Mouse (Mus musculus) liver, embryonic 12.5 days (tissue): ENCODE data around the gene Serpinh1. TPM values are rescaled to one million over a fixed set of nuclear protein-coding genes. Genes with fewer than 3 reads are reported as not detected.

Experiments used
- ATAC-seq: fragments of 200-750 bp; cut with Nextera tagmentation; 2 replicates; pipeline ENCODE4 v1.8.0; 2017; ENCODE audit warnings: moderate number of reproducible peaks, mild to moderate bottlenecking, moderate library complexity
- H3K27ac ChIP-seq: fragments of 300-500 bp; sonication (generic); 2 replicates; pipeline ENCODE4 v1.5.1; 2016; ENCODE audit warnings: mild to moderate bottlenecking
- H3K27me3 ChIP-seq: fragments of 300-500 bp; sonication (generic); replicated peaks from 2 replicates; pipeline ENCODE4 v1.6.1; 2016; ENCODE audit warnings: mild to moderate bottlenecking, moderate library complexity
- H3K36me3 ChIP-seq: fragments of 300-500 bp; sonication (generic); 2 replicates; pipeline ENCODE4 v1.6.1; 2016; ENCODE audit warnings: mild to moderate bottlenecking, moderate library complexity
- H3K4me1 ChIP-seq: fragments of 300-500 bp; sonication (generic); 2 replicates; pipeline ENCODE4 v1.6.1; 2016
- H3K4me2 ChIP-seq: fragments of 300-500 bp; sonication (generic); 2 replicates; pipeline ENCODE4 v1.6.1; 2016; ENCODE audit warnings: mild to moderate bottlenecking, moderate library complexity
- H3K4me3 ChIP-seq: fragments of 300-500 bp; sonication (generic); 2 replicates; pipeline ENCODE4 v1.5.1; 2016; ENCODE audit warnings: mild to moderate bottlenecking, moderate library complexity
- H3K9ac ChIP-seq: fragments of 300-500 bp; sonication (generic); 2 replicates; pipeline ENCODE4 v1.6.1; 2016; ENCODE audit warnings: mild to moderate bottlenecking, moderate library complexity
- H3K9me3 ChIP-seq: fragments of 300-500 bp; sonication (generic); replicated peaks from 2 replicates; pipeline ENCODE4 v1.6.1; 2016; ENCODE audit warnings: mild to moderate bottlenecking, moderate library complexity
- WGBS: fragments of 180-500 bp; shearing (Covaris S2); methylation state at CpG from one replicate; pipeline ENCODE4 v1.1.7; 2016; ENCODE audit not compliant: insufficient replicate concordance; 5-methylcytosine and 5-hydroxymethylcytosine counted together
- polyA plus RNA-seq: library from polyadenylated mRNA; unstranded; fragments of >200 nt; fragmentation: Nextera tagmentation; extraction: Ambion mirVana; gene quantifications from 2 replicates; pipeline ENCODE4 v1.2.1, GENCODE M21; 2016

The Serpinh1 gene
- polyA plus RNA-seq, 1 experiment from 2014 or later: 249 TPM

- Histone ChIP-seq H3K9me3 (no peaks in the 10 kb centered on the region), H3K4me2 (no peak overlapping the region), H3K4me3 (no peak overlapping the region), H3K27ac (no peak overlapping the region), H3K36me3 (no peaks in the 10 kb centered on the region), H3K27me3 (peaks cover 53% of the 10 kb centered on the region), H3K4me1 (no peaks in the 10 kb centered on the region), H3K9ac (no peak overlapping the region)
- 69% methylated on average over 7 of the region's 7 CpGs for WGBS
- no peak for ATAC-seq
These were observed 36.8 kb downstream of the Serpinh1 start for GRCm38 (mm10) chr7:99316207-99316606.

DNA sequence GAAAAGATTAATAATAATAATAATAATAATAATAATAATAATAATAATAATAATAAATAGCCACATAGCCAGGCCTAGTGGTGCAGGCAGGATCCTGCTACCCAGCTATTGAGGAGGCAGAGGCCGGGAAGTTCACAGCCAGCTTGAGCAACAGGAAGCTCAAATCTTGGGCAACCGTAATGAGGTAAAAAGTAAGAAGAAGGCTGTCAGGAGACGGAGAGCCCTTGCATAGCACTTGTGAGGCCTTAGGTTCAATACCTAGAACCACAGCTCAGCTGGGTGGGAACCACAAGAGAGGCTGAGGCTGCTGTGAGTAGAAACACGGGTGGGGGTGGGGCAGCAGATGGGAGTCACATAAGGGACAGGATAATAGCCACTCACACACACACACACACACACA is 38.5 kb downstream of the Serpinh1 start:
- 41% methylated on average over 4 of the region's 4 CpGs for WGBS

GRCm38 (mm10) chr7:99313253-99313652 is 39.8 kb downstream of the Serpinh1 start:
- no peak for ATAC-seq
- Histone ChIP-seq H3K36me3 (no peaks in the 10 kb centered on the region), H3K9ac (no peak overlapping the region), H3K4me3 (no peak overlapping the region), H3K27me3 (peaks cover 35% of the 10 kb centered on the region), H3K4me2 (no peak overlapping the region), H3K27ac (no peak overlapping the region), H3K9me3 (no peaks in the 10 kb centered on the region), H3K4me1 (no peaks in the 10 kb centered on the region)
- WGBS: 65% methylated on average over 8 of the region's 8 CpGs

More for the DNA sequence above, 38.5 kb downstream of the Serpinh1 start:
- H3K4me3 ChIP-seq: no peak overlapping the region
- H3K27ac ChIP-seq: no peak overlapping the region
- H3K27me3 ChIP-seq: peaks cover 42% of the 10 kb centered on the region
- ATAC-seq: no peak
- H3K4me2 ChIP-seq: no peak overlapping the region
- H3K4me1 ChIP-seq: no peaks in the 10 kb centered on the region
- H3K9ac ChIP-seq: no peak overlapping the region
- no peaks in the 10 kb centered on the region for H3K36me3 ChIP-seq
- H3K9me3 ChIP-seq: no peaks in the 10 kb centered on the region

GRCm38 (mm10) chr7:99312671-99313143 is 40.3 kb downstream of the Serpinh1 start:
- Histone ChIP-seq H3K9ac (no peak overlapping the region), H3K4me2 (no peak overlapping the region), H3K4me1 (0 out of 2 replicates have a peak, but pooled peaks cover 5% of the 10 kb centered on the region), H3K9me3 (no peaks in the 10 kb centered on the region), H3K36me3 (no peaks in the 10 kb centered on the region), H3K4me3 (no peak overlapping the region), H3K27me3 (peaks cover 29% of the 10 kb centered on the region), H3K27ac (no peak overlapping the region)
- no peak for ATAC-seq
- WGBS: 57% methylated on average over 8 of the region's 8 CpGs

DNA sequence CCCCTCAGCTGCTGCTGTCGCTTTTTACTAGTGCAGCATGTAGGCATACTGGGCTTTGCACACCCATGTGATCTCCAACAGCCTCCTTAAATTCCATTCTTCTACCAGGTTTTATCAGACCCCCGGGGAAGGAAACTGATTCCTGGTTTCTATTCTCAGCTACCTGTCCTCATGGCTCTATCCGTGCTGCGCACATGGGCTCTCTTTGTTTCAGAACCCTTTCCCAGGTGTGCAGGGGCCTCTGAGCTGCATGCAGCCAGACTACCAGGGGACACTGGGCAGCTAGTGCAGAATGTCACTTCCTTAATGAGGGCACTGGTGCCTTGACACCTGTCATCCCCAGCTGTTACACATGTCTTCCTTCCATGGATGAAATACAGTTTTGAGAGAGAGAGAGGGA is 41.0 kb downstream of the Serpinh1 start:
- Histone ChIP-seq H3K27ac (no peak overlapping the region), H3K4me1 (peaks cover 11% of the 10 kb centered on the region; the same call in 1 of the 2 replicates), H3K27me3 (peaks cover 25% of the 10 kb centered on the region), H3K4me3 (no peak overlapping the region), H3K9me3 (no peaks in the 10 kb centered on the region), H3K4me2 (no peak overlapping the region), H3K9ac (no peak overlapping the region), H3K36me3 (no peaks in the 10 kb centered on the region)
- no peak for ATAC-seq
- 62% methylated on average over 4 of the region's 4 CpGs for WGBS

DNA sequence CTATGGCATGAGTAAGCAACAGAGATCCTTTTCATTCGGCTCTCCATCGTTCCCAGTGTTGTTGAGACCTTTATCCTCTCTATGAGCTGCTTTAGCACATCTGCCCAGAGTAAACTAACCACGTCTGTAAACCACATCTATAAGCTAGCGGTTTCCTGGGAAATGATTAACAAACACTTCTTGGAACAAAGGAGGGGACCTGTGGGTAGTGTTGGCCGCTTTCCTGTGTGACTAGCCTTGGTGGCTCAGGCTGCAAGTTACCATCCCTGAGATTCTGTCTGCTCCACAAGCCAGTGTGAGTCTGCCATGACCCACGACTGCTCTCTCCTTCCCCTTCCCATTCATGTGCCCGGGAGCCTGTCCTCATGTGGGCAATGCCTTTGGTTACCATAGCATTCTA is 41.6 kb downstream of the Serpinh1 start:
- Histone ChIP-seq H3K4me2 (no peak overlapping the region), H3K9ac (no peak overlapping the region), H3K4me3 (no peak overlapping the region), H3K4me1 (peaks cover 16% of the 10 kb centered on the region), H3K27ac (no peak overlapping the region), H3K9me3 (no peaks in the 10 kb centered on the region), H3K36me3 (no peaks in the 10 kb centered on the region), H3K27me3 (peaks cover 21% of the 10 kb centered on the region)
- 35% methylated on average over 7 of the region's 7 CpGs for WGBS
- no peak for ATAC-seq

DNA sequence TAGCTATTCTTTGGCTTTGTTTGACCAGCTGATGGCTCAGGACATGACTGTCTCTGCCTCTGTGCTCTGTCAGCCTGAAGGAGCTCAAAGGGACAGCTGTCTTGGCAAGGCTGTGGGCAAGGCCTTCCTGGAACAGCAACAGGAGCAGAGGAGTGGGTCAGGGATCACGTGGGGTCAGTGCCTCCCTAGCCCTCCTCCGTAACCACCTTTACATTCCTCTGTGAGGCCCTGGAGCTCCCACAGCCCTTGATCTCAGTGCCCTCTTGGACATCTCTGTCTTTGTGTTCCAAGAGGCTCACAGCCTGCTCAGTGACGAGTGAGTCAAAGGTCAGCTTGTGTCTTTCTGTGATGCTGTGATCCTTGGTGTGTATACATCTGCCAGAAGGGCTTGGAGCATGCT is 46.4 kb downstream of the Serpinh1 start:
- Histone ChIP-seq H3K27me3 (0 out of 2 replicates have a peak, but pooled peaks cover 3% of the 10 kb centered on the region), H3K4me1 (peaks cover 16% of the 10 kb centered on the region), H3K4me3 (no peak overlapping the region), H3K4me2 (no peak overlapping the region), H3K27ac (no peak overlapping the region), H3K9me3 (no peaks in the 10 kb centered on the region), H3K9ac (no peak overlapping the region), H3K36me3 (no peaks in the 10 kb centered on the region)
- WGBS: 47% methylated on average over 3 of the region's 3 CpGs
- no peak for ATAC-seq

- Histone ChIP-seq H3K9ac (no peak overlapping the region), H3K27ac (no peak overlapping the region), H3K4me3 (no peak overlapping the region), H3K4me2 (no peak overlapping the region), H3K9me3 (no peaks in the 10 kb centered on the region), H3K4me1 (peaks cover 16% of the 10 kb centered on the region), H3K36me3 (no peaks in the 10 kb centered on the region), H3K27me3 (no peaks in the 10 kb centered on the region)
- WGBS: 78% methylated on average over 4 of the region's 4 CpGs
- ATAC-seq: no peak
These were observed 47.4 kb downstream of the Serpinh1 start for GRCm38 (mm10) chr7:99305688-99306087.

DNA sequence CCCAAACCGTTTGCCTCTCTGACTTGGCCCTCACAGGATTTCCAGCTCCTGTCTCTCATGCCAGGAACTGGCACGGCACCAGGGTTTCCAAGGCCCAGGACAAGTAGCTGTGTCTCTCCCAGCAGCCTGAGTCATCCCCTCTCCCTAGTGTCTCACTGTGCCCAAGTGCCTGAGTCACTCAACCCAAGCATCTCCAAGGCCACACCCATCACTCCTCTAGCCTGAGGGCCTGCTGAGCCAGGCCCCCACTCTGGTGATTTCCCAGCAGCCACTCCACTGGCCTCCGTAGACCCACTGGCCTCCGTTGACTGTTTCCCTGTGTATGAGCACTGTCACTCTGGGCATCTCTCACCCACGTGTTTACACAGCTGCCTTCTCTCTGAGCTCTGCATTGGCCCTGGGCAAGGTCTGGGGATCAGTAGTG is 48.1 kb downstream of the Serpinh1 start:
- Histone ChIP-seq H3K4me1 (peaks cover 16% of the 10 kb centered on the region), H3K36me3 (no peaks in the 10 kb centered on the region), H3K4me2 (no peak overlapping the region), H3K9me3 (no peaks in the 10 kb centered on the region), H3K27ac (no peak overlapping the region), H3K9ac (no peak overlapping the region), H3K27me3 (no peaks in the 10 kb centered on the region), H3K4me3 (no peak overlapping the region)
- no peak for ATAC-seq
- 60% methylated on average over 5 of the region's 5 CpGs for WGBS

- H3K27me3 ChIP-seq: no peaks in the 10 kb centered on the region
- no peak overlapping the region for H3K27ac ChIP-seq
- no peak overlapping the region for H3K9ac ChIP-seq
- H3K4me3 ChIP-seq: no peak overlapping the region
- no peaks in the 10 kb centered on the region for H3K36me3 ChIP-seq
- no peak for ATAC-seq
- H3K9me3 ChIP-seq: no peaks in the 10 kb centered on the region
- WGBS: 49% methylated on average over 6 of the region's 6 CpGs
- no peak overlapping the region for H3K4me2 ChIP-seq
- peaks cover 16% of the 10 kb centered on the region for H3K4me1 ChIP-seq
These were observed 49.0 kb downstream of the Serpinh1 start for GRCm38 (mm10) chr7:99304029-99304428.

GRCm38 (mm10) chr7:99300650-99301175 is 52.3 kb downstream of the Serpinh1 start:
- no peak overlapping the region for H3K4me3 ChIP-seq
- 29% methylated on average over 3 of the region's 3 CpGs for WGBS
- H3K36me3 ChIP-seq: no peaks in the 10 kb centered on the region
- H3K27ac ChIP-seq: no peak overlapping the region
- H3K9me3 ChIP-seq: no peaks in the 10 kb centered on the region
- no peak for ATAC-seq
- no peak overlapping the region for H3K4me2 ChIP-seq
- H3K9ac ChIP-seq: no peak overlapping the region
- H3K4me1 ChIP-seq: no peaks in the 10 kb centered on the region
- no peaks in the 10 kb centered on the region for H3K27me3 ChIP-seq
